Mouse (Mus musculus) brain, embryonic 14.5 days (tissue): ENCODE results near the gene Slc4a5.

Experiments
- CTCF ChIP-seq: fragments of 200-500 bp; IDR thresholded peaks from 2 replicates; pipeline ENCODE4 v1.5.1; 2012; ENCODE audit warnings: inconsistent platforms, mild to moderate bottlenecking, moderate library complexity, borderline replicate concordance; ENCODE audit not compliant: insufficient read depth, insufficient read length; ENCODE audit errors: extremely low read depth
- POLR2A ChIP-seq: fragments of 200-500 bp; IDR thresholded peaks from 2 replicates; pipeline ENCODE4 v1.6.1; 2012; ENCODE audit warnings: mild to moderate bottlenecking, inconsistent platforms, borderline replicate concordance; ENCODE audit not compliant: poor library complexity, insufficient read depth, insufficient read length, severe bottlenecking; ENCODE audit errors: extremely low read depth

DNA sequence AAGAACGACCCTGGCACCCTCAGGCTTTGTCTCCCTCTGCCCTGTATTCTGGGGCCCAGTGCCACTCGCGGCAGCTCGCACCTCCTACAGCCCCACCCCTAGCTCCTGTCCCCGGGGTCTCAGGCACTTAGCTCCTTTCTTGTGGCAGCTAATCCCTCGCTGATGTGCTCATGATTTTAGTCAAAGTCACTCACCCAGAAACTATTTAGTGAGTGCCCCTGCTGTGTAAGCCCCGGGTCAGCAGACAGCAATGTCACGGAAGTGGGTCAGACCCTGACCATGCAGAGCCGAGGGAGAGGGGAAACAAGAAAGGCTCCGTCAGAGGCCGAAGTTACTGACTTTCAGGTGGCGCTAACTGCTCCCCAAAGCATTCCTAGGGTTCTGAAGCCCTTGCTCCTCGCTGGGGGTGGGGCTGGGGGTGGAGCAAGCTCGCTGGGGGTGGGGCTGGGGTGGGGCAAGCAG is 14.7 kb downstream of the Slc4a5 start:
- TF ChIP-seq CTCF (no peak), POLR2A (no peak)
